Mouse (Mus musculus) layer of hippocampus, postnatal 25 days (tissue): ENCODE measurements around the gene Grm8. TPM values are rescaled to one million over a fixed set of nuclear protein-coding genes. Genes with fewer than 3 reads are reported as not detected.

Source experiments
- DNase-seq, 2 experiments: peaks; one replicate each; pipeline ENCODE4 v3.0.0; 2022; ENCODE audit warnings: mixed read lengths in 2 of 2, low spot score in 1 of 2; ENCODE audit errors: extremely low spot score in 1 of 2
- total RNA-seq, 2 experiments: library from RNA; stranded (reverse); gene quantifications; 2 replicates each; pipeline ENCODE4 v1.2.3; 2021

Gene Grm8
- total RNA-seq = 1 to 10 TPM; 6.2 to 8.5 TPM

GRCm38 (mm10) chr6:28135001-28135401 is at the start of gene Grm8:
TSS of gene Grm8 (minus strand) at chr6:28135178.
- DNase-seq = no peak

- no peak for DNase-seq
Observed at GRCm38 (mm10) chr6:28169851-28170539, 35.0 kb upstream of the Grm8 start.

GRCm38 (mm10) chr6:28160399-28160798 is 25.4 kb upstream of the Grm8 start:
- DNase-seq = no peak

- no peak for DNase-seq
Observed at GRCm38 (mm10) chr6:28146445-28146844, 11.5 kb upstream of the Grm8 start.

GRCm38 (mm10) chr6:28142332-28142731 is 7.4 kb upstream of the Grm8 start:
- no peak for DNase-seq

- peak; percentile 72 to 84 for DNase-seq
Observed at GRCm38 (mm10) chr6:28135411-28136233, 644 bp upstream of the Grm8 start.

- DNase-seq = no peak
Observed at GRCm38 (mm10) chr6:28134251-28134801, 652 bp downstream of the Grm8 start.

GRCm38 (mm10) chr6:28133206-28134063 is 1.5 kb downstream of the Grm8 start:
- no peak for DNase-seq

GRCm38 (mm10) chr6:28132056-28132455 is 2.9 kb downstream of the Grm8 start:
- no peak for DNase-seq

- no peak for DNase-seq
Observed at GRCm38 (mm10) chr6:28128871-28129270, 6.1 kb downstream of the Grm8 start.

- no peak for DNase-seq
Observed at GRCm38 (mm10) chr6:28115519-28115918, 19.5 kb downstream of the Grm8 start.

GRCm38 (mm10) chr6:28114916-28115315 is 20.1 kb downstream of the Grm8 start:
- DNase-seq = no peak

- no peak for DNase-seq
Observed at GRCm38 (mm10) chr6:28111551-28111950, 23.4 kb downstream of the Grm8 start.

- no peak for DNase-seq
Observed at GRCm38 (mm10) chr6:28102608-28103316, 32.2 kb downstream of the Grm8 start.

GRCm38 (mm10) chr6:28100001-28100400 is 35.0 kb downstream of the Grm8 start:
- no peak for DNase-seq

GRCm38 (mm10) chr6:28092511-28092910 is 42.5 kb downstream of the Grm8 start:
- no peak for DNase-seq

- DNase-seq = no peak
Observed at GRCm38 (mm10) chr6:28091836-28092235, 43.1 kb downstream of the Grm8 start.

GRCm38 (mm10) chr6:28090981-28091380 is 44.0 kb downstream of the Grm8 start:
- no peak for DNase-seq

- DNase-seq = no peak
Observed at GRCm38 (mm10) chr6:28075534-28075933, 59.4 kb downstream of the Grm8 start.

- DNase-seq = no peak
Observed at GRCm38 (mm10) chr6:28074470-28074869, 60.5 kb downstream of the Grm8 start.
